Mouse (Mus musculus) left cerebral cortex, adult 9 months (tissue): Measurements from ENCODE around the gene Adcy7.

Source experiments
- DNase-seq, 2 experiments: peaks; one replicate each; pipeline ENCODE4 v3.0.0; 2022; ENCODE audit warnings: low spot score in 2 of 2

Adcy7 gene

DNA sequence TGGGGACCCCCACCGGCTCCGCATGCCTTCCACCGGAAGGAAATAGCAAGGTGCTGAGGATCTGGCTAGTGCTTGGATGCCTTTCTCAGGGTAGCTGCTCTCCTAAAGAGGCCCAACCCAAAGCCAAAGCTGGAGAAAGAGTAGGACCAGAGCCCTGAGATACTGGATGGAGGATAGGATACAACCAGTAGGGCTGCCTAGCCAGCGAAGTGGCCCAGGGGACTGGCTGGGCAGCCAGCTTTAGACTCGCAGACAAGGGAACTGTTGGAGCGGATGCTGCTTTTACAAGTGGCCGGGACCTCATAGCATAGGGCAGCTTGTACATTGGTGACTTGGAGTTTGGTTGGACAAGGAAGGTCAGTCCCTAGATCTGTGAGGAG lies 838 bp downstream of the Adcy7 start:
- no peak for DNase-seq

DNA sequence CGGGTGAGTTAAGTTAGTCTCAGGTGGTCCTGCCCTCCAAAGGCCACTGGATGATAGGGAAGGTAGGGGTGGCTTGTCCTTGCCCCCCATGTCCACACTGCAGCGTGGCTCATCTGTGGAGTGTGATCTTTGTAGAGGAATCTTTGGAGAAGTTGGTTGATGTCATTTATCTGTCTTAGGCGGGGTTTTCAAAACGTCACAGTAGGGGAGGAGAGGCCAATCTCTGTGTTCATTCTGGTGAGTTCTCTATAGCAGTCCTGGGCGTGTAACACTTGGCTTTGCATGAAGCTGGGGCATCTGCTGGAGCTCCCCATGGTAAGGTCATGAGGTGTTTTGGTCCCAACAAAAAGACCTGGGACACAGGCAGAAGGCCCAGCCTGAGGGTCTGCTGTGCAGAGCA lies 1.9 kb downstream of the Adcy7 start:
- no peak for DNase-seq

DNA sequence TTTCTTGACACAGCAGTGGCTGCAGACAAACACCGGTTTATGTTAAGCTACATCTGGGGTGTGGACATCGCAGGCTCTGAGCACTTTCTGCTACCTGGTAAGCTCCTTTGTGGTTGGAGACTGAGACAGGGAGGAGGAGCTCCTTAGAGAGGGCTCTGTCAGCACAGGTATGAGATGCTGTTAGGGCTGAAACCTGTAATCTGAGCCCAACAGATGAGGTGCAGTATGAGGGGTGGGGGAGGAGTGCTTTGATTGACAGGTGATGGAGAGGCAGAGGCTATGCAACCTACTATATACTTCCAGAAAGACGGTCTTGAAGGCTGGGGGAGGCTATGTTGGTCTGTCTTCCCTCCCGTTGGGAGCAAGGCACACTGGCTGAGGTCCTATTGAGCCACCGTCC lies 7.0 kb downstream of the Adcy7 start:
- DNase-seq, result no peak

DNA sequence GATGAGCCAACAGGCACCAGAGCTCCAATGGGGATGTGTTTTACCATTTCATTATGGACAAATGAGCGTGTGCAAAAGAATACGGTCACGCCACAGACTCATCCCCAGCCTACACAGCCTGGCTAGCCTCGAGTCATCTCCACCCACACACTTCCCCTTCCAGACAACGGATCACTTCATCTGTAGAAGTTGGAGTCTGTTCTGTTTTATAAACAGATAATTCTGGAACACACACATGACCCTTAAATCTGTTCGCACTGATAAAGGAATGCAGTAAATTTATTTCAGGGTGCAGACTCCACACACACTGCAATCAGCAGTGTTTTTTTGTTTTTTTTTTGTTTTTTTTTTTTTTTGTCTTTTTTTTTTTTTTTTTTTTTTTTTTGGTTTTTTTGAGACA lies 7.5 kb downstream of the Adcy7 start:
- no peak for DNase-seq

DNA sequence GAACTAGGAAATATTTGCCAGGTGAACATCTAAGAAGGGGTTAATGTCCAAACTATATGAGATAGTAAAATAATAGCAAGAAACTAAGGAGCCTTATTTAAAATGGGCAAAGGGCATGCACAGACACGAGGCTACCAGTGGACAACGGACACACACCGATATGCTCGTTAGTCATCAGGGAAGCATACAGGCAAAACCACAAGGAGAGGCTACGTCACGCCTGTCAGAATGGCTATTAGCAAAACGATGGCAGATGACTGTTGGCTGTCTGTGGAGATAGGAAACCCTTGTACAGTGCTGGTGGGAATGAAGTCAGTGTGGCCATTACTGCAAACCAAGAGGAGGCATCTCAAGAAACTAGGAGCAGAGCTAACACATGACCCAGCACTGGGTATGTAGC lies 8.7 kb downstream of the Adcy7 start:
- no peak for DNase-seq

DNA sequence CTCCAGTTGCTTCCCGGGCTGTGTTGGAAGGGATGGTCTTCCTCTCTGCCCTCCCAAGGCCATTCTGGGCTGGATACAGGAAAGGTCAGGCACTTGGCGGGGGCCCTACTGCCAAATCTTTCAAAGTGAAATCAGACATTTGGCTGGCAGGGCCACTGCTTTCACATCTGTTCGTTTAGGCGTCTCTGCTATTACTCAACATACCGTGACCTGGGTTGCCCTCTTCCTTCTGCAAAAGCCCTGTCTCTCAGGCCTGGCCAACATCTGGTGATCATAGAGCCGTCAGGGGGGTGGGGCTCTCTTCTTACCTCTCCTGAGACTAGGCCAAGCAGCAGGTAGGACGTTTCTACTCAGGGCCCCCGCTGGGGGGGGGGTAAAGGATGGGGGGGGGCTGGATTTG lies 10.5 kb downstream of the Adcy7 start:
- DNase-seq, result no peak

DNA sequence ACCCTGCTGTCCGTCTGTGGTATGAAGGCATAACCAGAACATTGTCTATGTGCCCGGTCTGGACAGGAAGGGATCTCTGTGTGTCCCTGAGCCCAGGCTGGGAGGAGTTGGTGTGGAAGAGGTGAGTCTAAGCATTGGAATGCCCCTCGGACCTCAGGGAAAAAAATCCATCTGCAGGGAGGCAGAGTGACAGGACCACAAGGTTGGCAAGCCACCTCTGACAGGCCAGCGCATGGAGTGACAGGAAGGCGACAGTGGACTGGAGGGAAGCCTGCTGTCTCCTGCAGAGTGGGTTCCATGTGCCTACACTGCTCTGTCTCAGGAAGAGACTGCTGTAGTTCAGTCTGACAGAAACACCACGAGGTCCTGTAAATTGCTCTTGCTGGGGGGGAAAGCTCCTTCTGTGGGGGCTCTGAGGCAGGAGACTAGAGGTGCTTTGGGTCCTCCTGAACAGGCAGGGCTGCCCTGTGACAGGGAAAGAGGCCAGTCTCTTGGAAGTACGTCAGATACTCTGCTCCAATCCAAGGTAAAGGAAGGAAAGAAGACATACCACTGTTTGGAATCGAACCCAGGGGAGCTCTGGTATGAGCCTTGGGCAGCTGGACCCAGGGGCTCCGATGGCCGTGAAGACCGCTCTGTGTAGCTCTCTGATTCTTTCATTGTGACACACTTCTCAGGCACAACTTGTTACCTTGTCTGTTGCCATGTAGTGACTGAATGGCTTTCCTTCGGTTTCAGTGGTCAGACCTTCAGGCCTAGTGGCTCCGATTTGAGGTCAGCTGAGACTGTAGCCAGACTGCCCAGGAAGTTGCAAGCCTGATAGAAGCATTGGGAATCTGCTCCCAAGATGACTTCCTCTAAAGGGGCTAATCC lies 11.3 kb downstream of the Adcy7 start:
- no peak for DNase-seq

DNA sequence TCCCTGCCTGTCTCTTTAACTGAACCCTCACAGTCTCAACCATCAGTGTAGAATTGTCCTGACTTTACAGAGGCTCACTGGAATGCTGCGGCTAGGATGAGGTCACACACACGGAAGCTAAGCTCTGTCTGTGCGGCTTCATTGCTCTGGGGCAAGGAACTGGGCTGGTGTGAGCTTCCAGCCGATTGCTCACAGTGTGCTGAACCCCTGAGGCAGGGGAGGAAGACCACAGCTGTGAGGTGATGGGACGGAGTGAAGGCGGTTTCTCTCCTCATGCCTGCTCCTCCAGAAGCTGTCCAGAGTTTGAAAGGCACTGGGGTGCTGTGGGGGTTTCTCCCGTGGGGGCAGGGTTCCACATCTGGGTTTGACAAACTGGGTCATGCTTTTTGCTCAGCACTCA lies 12.5 kb downstream of the Adcy7 start:
- DNase-seq, result no peak

DNA sequence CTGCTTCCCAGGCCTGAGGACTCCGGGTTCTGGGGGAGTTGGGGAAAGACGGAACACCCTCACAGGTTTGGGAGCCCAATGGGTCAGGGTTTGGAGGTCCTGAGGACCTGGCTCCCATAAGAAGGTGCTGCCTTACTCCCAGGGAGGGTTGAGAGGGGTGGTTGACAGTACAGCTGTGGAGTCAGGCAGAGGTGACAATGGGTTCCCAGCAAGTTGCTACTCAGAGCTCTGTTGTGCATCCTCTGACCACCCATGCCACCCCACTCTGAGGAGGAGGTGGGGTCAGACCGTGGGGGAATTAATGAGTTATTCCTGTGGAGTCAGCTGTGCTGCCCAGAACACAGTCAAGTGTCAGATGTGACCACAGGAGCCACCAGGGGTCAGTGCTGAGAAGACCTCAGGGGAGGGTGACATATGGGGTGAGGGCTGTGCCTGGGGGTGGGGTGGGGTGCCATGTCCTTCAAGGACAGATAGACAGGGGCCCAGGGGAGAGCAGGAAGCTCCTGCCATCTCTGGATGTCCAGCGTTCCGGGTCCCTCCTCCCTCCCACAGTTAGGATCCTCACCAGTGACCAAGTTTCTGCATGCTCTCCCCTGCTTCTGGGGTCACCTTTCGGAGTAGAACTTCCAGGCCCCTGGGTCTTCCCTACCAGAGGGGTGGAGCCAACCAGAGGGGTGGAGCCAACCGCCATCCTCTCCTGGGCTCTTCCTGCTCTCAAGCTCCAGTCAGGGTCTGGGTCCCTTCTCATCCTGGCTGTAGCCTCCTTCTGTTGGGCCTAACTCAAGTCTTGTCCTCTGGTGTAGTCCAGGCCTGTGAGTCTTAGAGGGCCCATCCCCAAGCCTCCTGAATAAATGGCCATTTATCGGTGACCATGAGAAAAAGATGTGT lies 13.5 kb downstream of the Adcy7 start:
- no peak for DNase-seq

DNA sequence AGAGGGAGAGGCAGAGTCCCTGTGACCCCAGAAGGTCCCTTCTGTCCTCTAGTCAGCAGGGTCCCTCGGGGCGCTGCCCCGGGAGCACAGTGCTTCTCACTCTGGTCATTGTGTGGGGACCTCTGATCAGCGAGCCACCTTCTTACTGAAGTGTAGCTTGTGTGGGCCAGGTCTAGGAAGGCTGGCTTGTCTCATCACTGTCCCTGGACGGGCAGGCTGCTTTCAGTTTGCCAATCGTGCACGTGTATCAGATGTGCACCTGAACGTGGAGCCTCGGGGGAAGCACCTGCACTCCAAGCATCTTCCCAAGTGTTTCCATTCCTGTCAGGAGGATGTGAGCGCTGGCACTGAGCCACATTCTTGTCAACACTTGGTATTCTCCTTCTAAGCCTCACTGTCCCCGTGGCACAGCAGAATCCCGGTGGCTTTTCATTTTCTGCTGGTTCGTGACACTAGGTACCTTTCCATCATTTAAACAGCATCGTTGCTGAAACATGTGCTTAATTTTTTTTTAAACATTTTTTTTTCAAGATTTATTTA lies 14.3 kb downstream of the Adcy7 start:
- DNase-seq, result no peak

DNA sequence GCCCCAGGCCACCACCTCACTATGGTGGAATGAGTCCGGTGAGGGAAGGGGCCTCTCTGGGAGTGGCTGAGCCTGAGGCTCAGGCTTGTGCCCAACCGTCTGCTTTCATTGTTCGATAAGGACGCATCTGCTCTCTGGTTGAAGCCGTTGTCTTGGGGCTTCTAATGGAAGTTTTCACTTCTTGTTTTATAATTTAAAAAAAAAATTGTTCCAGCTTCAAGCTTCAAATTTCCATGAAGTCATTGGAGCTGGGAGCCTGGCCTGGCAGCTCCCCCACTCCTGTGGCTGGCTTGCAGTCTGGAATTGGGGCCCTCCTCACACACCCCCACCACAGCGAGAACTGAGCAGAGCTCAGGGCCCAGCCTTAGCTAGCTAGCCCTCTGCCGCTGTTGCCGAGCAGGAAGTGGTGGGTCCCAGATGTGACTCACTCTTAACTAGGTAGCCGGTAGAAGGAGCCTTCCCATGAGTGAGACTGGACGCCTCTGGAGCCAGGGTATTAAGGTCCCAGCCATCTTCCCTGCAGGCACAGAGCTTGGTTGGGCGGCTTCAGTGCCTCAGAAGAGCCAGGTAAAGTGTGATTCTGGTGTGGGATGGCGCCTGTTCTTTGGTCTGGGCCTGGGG lies 16.5 kb downstream of the Adcy7 start:
- no peak for DNase-seq

DNA sequence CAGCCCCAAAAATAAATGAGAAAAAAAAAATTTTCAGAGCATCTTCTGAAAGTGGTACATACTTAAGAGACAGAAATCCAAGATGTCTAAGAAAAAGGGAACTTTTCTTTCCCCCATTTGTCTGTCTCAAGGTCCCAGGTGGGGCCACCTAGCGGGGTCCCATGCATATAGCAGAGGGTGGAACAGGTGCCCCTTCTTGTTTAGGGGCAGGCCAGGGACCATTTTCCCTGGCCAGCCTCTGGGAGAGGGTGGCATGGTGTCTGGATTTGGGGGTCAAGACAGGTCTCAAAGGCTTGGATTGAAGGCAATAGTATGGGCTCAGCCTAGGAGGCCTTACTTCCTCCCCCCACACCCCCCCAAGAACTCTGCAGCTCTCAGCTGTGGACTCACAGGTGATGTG lies 17.7 kb downstream of the Adcy7 start:
- no peak for DNase-seq

DNA sequence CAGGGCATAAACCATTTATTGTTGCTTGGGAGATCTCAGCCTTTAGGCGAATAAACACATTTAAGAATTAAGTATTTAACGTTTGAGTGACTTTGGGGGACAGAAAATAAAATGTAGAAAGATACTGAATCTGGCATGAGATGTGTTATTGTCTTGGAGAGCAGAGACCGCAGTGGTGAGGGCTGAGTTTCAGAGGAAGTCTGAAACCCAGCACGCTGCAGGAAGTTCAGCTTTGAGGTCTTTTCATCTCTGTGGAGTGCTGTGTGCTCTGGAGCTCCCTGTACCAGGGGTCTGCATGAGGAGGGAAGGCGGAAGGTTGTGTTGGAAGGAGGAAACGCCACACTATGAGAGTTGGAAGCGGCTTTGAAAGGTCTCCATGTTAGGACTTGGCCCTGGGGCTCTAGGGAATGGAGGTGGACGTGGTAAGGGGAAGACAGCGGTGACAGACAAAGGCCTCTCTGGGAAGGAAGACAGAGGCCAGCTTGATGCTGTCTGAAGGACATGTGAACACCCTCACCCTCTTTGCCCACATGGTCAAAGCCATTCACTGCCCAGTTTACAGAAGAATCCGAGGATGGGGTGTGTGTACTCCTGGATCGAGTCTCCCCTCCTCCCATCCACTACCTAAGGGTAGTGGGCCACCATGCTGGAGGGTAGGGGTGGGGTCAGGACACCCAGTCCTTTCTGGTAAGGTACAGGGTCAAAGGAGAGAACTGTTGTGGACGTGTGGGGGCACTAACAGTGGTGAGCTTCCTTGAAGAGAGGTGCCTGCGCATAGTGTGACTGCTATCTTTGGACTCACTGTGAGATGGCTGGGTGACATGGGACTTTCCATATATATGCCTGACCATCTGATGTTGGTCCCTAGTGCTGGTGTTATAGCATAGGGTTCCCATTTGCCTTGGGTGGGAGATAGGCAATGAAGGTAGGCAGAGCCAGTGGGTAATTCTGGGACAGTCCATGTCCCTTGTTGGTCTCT lies 18.4 kb downstream of the Adcy7 start:
- DNase-seq, result no peak

DNA sequence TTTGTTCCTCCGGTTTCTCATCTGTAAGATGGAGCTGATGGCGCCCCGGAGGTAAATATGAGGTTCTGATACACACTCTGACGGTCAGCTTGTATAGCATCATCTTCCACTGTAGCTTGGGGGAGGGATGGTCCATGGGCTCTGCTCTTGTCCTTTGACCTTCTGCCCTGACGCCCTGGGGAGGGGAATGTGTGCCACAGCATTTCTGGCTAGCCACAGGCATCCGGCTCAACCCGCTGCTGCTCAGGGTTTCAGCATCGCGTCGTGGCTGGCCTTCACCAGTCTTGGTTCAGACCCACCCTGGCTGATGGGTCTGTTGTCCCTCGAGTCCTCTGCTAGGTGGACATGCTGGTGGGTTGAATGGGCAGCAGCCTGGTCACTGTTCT lies 19.1 kb downstream of the Adcy7 start:
- no peak for DNase-seq

DNA sequence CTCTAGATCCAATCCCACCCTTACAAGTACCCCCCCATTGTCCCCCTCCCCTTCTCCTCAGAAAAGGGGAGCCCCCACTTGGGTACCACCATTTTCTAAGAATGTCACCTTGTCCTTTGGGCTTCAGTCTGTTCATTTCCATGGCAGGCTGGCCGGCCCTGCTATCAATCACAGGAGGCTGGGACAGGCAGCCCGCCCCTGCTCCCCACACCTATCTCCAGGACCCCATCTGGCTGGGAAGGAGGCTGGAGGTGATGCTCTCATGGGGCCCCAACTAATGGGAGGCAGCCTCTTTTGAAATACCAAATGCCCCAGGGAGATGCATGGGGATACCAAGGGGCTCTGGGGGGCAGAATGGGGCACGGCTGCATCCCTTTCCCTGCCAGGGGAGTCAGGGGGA lies 20.7 kb downstream of the Adcy7 start:
- no peak for DNase-seq

DNA sequence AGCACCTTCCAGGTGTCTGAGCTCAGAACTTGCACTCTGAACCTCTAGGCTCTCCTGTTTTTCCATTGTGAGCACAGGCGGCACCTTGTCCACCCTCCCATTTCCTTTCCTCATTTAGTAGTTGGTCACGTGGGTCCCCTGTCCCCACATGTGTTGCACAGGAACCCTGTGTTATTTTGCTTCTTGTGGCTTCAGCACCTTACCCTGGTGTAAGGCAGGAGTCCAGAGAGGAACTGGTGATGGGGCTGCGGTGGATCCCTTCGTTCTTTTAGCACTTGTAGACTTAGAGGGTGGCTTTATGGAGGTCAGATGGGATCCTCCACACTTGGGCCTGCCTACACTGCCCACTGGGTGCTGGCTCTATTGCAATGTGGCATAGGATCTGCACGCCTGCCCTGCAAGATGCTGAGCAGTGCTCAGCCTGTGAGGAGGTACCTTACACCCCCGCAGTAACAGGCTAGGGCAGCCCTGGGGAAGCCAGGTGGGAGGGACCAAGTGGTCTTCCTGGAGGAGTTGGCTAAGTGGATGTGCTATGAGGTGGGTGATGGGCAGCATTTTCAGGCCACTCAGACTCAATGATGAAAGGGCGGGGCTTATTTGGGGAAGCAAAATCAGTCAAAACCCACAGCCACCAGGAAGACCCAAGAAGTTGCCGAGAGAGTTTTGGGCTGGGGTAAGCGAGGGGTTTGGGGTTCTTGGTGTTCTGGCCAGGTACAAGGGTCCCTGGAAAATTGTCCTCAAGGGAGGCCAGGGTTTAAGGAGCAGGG lies 21.6 kb downstream of the Adcy7 start:
- DNase-seq, result no peak

DNA sequence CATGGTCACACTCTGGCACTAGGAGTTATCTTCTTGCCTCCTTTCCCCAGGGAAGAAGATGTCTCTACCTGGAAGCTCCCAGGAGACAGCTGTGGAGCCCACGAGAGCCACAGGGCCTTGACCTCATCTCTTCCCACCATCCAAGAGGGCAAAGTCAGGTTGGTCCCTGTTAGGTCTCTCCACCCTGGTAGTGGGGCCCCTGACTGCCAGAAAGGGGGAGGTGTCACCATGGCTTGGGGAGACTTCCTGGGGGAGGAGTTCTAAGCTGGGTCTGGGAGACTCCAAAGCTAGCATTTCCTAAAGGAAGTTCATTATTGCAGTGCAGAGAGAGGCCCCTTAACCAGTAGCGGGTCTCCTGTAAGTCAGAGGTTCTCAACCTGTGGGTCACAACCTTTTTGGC lies 22.8 kb downstream of the Adcy7 start:
- no peak for DNase-seq

DNA sequence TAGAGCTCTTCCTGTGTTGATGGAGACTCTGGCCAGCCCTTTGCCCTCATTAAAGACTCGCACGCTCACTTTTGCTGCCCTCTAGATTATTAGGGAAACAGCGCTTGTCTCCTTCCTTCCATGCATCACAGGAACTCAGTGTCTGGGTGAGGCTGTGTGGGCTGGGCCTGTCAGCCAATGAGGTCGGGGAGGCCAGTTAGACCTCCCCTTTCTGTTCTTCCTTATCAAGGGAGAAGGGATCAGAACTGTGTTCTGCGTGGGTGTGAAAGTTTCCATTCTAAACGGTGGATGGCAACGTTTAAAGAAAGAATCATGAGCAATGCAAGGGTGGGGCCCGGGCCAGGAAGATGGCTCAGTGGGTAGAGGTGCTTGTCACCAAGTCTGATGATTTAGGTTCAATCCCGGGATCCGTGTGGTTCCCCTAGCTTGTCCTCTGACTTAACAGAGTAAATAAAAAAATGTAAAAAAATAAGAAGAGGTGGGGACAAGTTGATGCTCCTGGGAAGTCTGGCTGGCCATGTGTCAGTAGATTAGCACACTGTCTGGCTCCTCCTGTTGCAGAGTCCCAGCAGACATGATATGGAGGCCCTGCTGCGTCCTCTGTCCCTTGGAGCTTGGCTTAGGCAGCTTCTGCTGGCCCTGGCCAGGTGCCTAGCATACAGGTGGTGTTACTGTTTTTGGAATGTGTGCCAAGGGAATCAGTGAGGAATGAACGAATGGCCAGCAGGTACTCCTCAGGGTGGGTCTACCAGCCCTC lies 26.0 kb downstream of the Adcy7 start:
- DNase-seq, result no peak

DNA sequence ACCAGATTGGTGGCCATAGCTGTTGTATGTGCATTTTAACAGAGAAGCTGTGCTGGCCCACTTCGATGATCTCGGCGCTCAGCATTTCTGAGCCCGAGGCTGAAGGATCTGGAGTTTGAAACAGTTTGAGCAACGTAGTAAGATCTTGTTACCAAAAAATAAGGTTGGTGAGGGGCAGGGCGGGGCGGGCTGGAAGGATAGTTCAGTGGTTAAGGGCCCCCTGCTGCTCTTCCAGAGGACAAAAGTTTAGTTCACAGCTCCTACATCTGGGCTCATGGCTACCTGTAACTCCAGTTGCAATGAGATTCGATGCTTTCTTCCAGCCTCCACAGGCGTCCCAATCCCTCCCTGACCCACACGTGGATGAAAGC lies 26.5 kb downstream of the Adcy7 start:
- no peak for DNase-seq
